Mouse (Mus musculus) cerebellum, adult 11 months (tissue): ENCODE data around the gene Nsmce3.

ENCODE experiments used
- DNase-seq: peaks from one replicate; pipeline ENCODE4 v3.0.0; 2022

Gene Nsmce3

GRCm38 (mm10) chr7:64856526-64857082, 16.2 kb downstream of the Nsmce3 start:
- no peak for DNase-seq

GRCm38 (mm10) chr7:64855976-64856375, 16.8 kb downstream of the Nsmce3 start:
- peak; percentile 29 for DNase-seq

GRCm38 (mm10) chr7:64855389-64855927, 17.3 kb downstream of the Nsmce3 start:
- DNase-seq: no peak

- no peak for DNase-seq
Measured at GRCm38 (mm10) chr7:64850791-64851190, 22.0 kb downstream of the Nsmce3 start.

- DNase-seq: no peak
Measured at GRCm38 (mm10) chr7:64847366-64847899, 25.4 kb downstream of the Nsmce3 start.

GRCm38 (mm10) chr7:64846061-64846460, 26.7 kb downstream of the Nsmce3 start:
- DNase-seq: no peak

GRCm38 (mm10) chr7:64840946-64841659, 31.7 kb downstream of the Nsmce3 start:
- DNase-seq: no peak

- DNase-seq: no peak
Measured at GRCm38 (mm10) chr7:64840576-64840895, 32.3 kb downstream of the Nsmce3 start.

GRCm38 (mm10) chr7:64839801-64840575, 32.8 kb downstream of the Nsmce3 start:
- DNase-seq: no peak

GRCm38 (mm10) chr7:64839281-64839680, 33.5 kb downstream of the Nsmce3 start:
- no peak for DNase-seq

GRCm38 (mm10) chr7:64830214-64830995, 42.4 kb downstream of the Nsmce3 start:
- DNase-seq: no peak

- no peak for DNase-seq
Measured at GRCm38 (mm10) chr7:64821081-64821480, 51.7 kb downstream of the Nsmce3 start.

GRCm38 (mm10) chr7:64819683-64820082, 53.1 kb downstream of the Nsmce3 start:
- DNase-seq: no peak
